Mouse (Mus musculus) G1E (cell line): ENCODE measurements around the gene Masp1.

ENCODE experiments used
- CTCF ChIP-seq: IDR thresholded peaks from 2 replicates; pipeline ENCODE4 v1.5.1; 2012; ENCODE audit warnings: low read depth, low read length, inconsistent platforms, mixed read lengths
- GATA1 ChIP-seq: IDR thresholded peaks from 2 replicates; pipeline ENCODE4 v1.6.1; 2012; ENCODE audit warnings: borderline replicate concordance, low read length, inconsistent platforms, mixed read lengths
- GATA2 ChIP-seq: IDR thresholded peaks from 2 replicates; pipeline ENCODE4 v1.6.1; 2012; ENCODE audit warnings: low read depth, low read length, inconsistent platforms, borderline replicate concordance
- POLR2AphosphoS5 ChIP-seq: IDR thresholded peaks from 2 replicates; pipeline ENCODE4 v1.6.1; 2012; ENCODE audit warnings: low read depth, low read length, inconsistent platforms; ENCODE audit not compliant: insufficient replicate concordance
- TAL1 ChIP-seq: conservative IDR thresholded peaks from 2 replicates; pipeline ENCODE4 v1.6.1; 2012; ENCODE audit warnings: low read depth, low read length, inconsistent platforms, mixed read lengths

DNA sequence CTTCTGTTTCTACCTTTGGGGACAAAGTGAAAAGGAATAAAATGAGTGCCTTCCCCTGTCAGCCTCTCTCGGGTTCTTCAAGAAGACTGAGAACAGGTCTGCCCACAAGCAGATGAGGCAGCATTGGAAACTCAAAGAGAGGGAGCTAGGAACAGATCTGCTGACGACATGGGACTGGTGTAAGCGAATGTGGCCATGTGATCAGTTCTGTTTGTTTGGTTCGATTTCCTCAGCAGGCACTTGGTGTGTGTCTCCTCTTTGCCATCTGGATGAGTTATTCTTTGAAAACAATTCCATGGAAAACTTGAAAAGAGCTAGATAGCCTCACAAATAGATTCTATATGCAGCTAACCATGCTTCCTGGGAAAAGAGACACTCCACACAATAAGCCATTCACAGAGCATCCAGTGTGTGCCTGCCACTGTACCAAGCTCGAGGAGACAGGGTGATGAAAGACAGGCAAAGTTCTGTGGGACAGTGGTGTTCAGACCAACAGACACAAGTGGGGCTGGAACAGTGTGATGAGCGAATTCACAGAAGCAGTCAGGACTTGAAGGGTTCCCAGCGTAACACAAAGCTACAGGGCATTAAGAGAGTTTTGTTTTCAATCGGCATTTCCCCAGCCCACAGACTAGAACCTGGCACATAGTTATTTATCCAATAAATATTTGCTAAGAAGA lies 24.2 kb downstream of the Masp1 start:
- TF ChIP-seq CTCF (no peak), GATA1 (no peak), POLR2AphosphoS5 (no peak), TAL1 (no peak), GATA2 (no peak)
